Mouse (Mus musculus) kidney, adult 2 months (tissue): ENCODE measurements around the gene Fubp1. TPM values are rescaled to one million over a fixed set of nuclear protein-coding genes. Genes with fewer than 3 reads are reported as not detected.

Experiments used
- DNase-seq: peaks from one replicate; pipeline ENCODE4 v3.0.0; 2021
- H3K27ac ChIP-seq: fragments of 200-500 bp; 2 replicates; pipeline ENCODE4 v1.5.1; 2012; ENCODE audit warnings: low read depth, low read length, control low read depth, inconsistent platforms; ENCODE audit not compliant: insufficient read depth
- H3K27me3 ChIP-seq: fragments of 200-500 bp; replicated peaks from 2 replicates; pipeline ENCODE4 v1.6.1; 2012; ENCODE audit warnings: mild to moderate bottlenecking, moderate library complexity, low read length, inconsistent platforms; ENCODE audit not compliant: control insufficient read depth, insufficient read depth
- H3K36me3 ChIP-seq: fragments of 200-500 bp; 2 replicates; pipeline ENCODE4 v1.6.1; 2012; ENCODE audit warnings: mild to moderate bottlenecking, moderate library complexity, low read length, inconsistent platforms; ENCODE audit not compliant: control insufficient read depth, insufficient read depth
- H3K4me1 ChIP-seq: fragments of 200-500 bp; 2 replicates; pipeline ENCODE4 v1.6.1; 2011; ENCODE audit warnings: low read length; ENCODE audit not compliant: control insufficient read depth, insufficient read depth
- H3K4me3 ChIP-seq: fragments of 200-500 bp; 2 replicates; pipeline ENCODE4 v1.5.1; 2011; ENCODE audit warnings: mild to moderate bottlenecking, low read depth, low read length, control low read depth; ENCODE audit not compliant: insufficient read depth
- CTCF ChIP-seq: fragments of 200-500 bp; conservative IDR thresholded peaks from 2 replicates; pipeline ENCODE4 v1.5.1; 2011; ENCODE audit warnings: low read depth, mild to moderate bottlenecking, control low read depth, low read length, moderate library complexity, mixed read lengths; ENCODE audit not compliant: insufficient read depth, insufficient read length
- POLR2A ChIP-seq: fragments of 200-500 bp; IDR thresholded peaks from one replicate; pipeline ENCODE4 v1.6.1; 2011; ENCODE audit warnings: low read depth, low read length, control low read depth
- WGBS: fragments of 180-500 bp; shearing (Covaris S2); methylation state at CpG from one replicate; pipeline ENCODE4 v1.1.7; 2018; 5-methylcytosine and 5-hydroxymethylcytosine counted together
- polyA plus RNA-seq: library from polyadenylated mRNA; depleted of rRNA; stranded (reverse); fragments of >200 nt; gene quantifications from 2 replicates; pipeline ENCODE4 v1.2.3, GENCODE M21; 2012

The Fubp1 gene
- polyA plus RNA-seq, 1 experiment: 40.8 TPM

GRCm38 (mm10) chr3:152264830-152265229, 54.6 kb downstream of the Fubp1 start:
- TF ChIP-seq POLR2A (no peak), CTCF (no peak)
- Histone ChIP-seq H3K4me1 (no peaks in the 10 kb centered on the region), H3K27ac (no peak overlapping the region), H3K4me3 (no peak overlapping the region), H3K36me3 (no peaks in the 10 kb centered on the region), H3K27me3 (no peaks in the 10 kb centered on the region)
- DNase-seq: no peak
- 78% methylated on average over 12 of the region's 12 CpGs for WGBS

GRCm38 (mm10) chr3:152265351-152266035, 55.3 kb downstream of the Fubp1 start:
- H3K4me1 ChIP-seq: no peaks in the 10 kb centered on the region
- H3K27ac ChIP-seq: peak overlapping the region; percentile 8
- H3K4me3 ChIP-seq: peak overlapping the region; percentile 48
- 3% methylated on average over 63 of the region's 63 CpGs for WGBS
- TF ChIP-seq CTCF (no peak), POLR2A (no peak)
- H3K27me3 ChIP-seq: no peaks in the 10 kb centered on the region
- peak; percentile 80 for DNase-seq
- no peaks in the 10 kb centered on the region for H3K36me3 ChIP-seq

GRCm38 (mm10) chr3:152266036-152266421, 55.8 kb downstream of the Fubp1 start, which contains the start of gene Nexn:
Gene Nexn, minus strand, starts transcription at chr3:152266350.
- no peaks in the 10 kb centered on the region for H3K36me3 ChIP-seq
- DNase-seq: no peak
- TF ChIP-seq CTCF (no peak), POLR2A (no peak)
- H3K27me3 ChIP-seq: no peaks in the 10 kb centered on the region
- peak within 1 kb of the TSS; percentile 8 for H3K27ac ChIP-seq
- no peaks in the 10 kb centered on the region for H3K4me1 ChIP-seq
- peak within 1 kb of the TSS; percentile 48 for H3K4me3 ChIP-seq
- WGBS: 14% methylated on average over 13 of the region's 13 CpGs

- no peak for TF ChIP-seq CTCF
- no peak for TF ChIP-seq POLR2A
- H3K27ac ChIP-seq: no peak overlapping the region
- no peaks in the 10 kb centered on the region for H3K27me3 ChIP-seq
- no peak for DNase-seq
- no peaks in the 10 kb centered on the region for H3K36me3 ChIP-seq
- no peak overlapping the region for H3K4me3 ChIP-seq
- no peaks in the 10 kb centered on the region for H3K4me1 ChIP-seq
- WGBS: 94% methylated on average over 14 of the region's 14 CpGs
Observed at GRCm38 (mm10) chr3:152268099-152268498, 57.9 kb downstream of the Fubp1 start.

- Histone ChIP-seq H3K4me3 (no peak overlapping the region), H3K36me3 (no peaks in the 10 kb centered on the region), H3K4me1 (no peaks in the 10 kb centered on the region), H3K27me3 (no peaks in the 10 kb centered on the region), H3K27ac (no peak overlapping the region)
- DNase-seq: no peak
- WGBS: 93% methylated on average over 10 of the region's 10 CpGs
- TF ChIP-seq CTCF: no peak
- no peak for TF ChIP-seq POLR2A
Observed at GRCm38 (mm10) chr3:152271071-152271710, 61.0 kb downstream of the Fubp1 start.

GRCm38 (mm10) chr3:152271876-152272275, 61.7 kb downstream of the Fubp1 start:
- no peak for DNase-seq
- TF ChIP-seq CTCF (no peak), POLR2A (no peak)
- H3K36me3 ChIP-seq: no peaks in the 10 kb centered on the region
- no peak overlapping the region for H3K27ac ChIP-seq
- no peaks in the 10 kb centered on the region for H3K4me1 ChIP-seq
- no peaks in the 10 kb centered on the region for H3K27me3 ChIP-seq
- no peak overlapping the region for H3K4me3 ChIP-seq
- 87% methylated on average over 6 of the region's 6 CpGs for WGBS

- DNase-seq: no peak
- Histone ChIP-seq H3K27ac (no peak overlapping the region), H3K4me3 (no peak overlapping the region), H3K4me1 (no peaks in the 10 kb centered on the region), H3K36me3 (no peaks in the 10 kb centered on the region), H3K27me3 (no peaks in the 10 kb centered on the region)
- WGBS: 89% methylated on average over 20 of the region's 20 CpGs
- TF ChIP-seq CTCF: no peak
- no peak for TF ChIP-seq POLR2A
Observed at GRCm38 (mm10) chr3:152272974-152273685, 62.9 kb downstream of the Fubp1 start.
